Mouse (Mus musculus): ENCODE results near the gene Ick. TPM values are rescaled to one million over a fixed set of nuclear protein-coding genes. Genes with fewer than 3 reads are reported as not detected.

The Ick gene
- polyA plus RNA-seq, 1 experiment, result 18.2 TPM

DNA sequence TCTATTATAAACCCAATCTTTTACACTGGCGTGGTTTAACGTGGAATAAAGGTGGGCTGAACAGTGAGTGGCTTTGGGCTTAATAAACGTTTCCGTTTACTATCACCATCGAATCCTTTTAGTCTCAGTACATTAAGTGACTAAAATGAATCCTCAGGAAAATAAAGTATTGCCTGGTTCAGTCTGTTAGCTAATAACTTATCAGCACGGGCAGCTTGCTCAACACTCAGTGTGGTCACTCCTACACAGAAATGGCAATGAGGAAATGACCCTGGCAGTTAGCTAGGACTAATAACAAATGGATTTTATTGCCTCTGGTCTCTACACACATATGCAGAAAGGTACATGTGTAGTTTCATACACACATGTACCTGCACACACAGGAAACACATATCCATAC, 4.0 kb upstream of the Ick start:
- no peak for DNase-seq (ENCODE audit: low spot score)

- no peak for DNase-seq (ENCODE audit: low spot score)
Measured at GRCm38 (mm10) chr9:78105501-78105932, 3.5 kb upstream of the Ick start.

GRCm38 (mm10) chr9:78106821-78107220, 2.2 kb upstream of the Ick start:
- DNase-seq (ENCODE audit: low spot score), result no peak

- no peak for DNase-seq (ENCODE audit: low spot score)
Measured at GRCm38 (mm10) chr9:78107582-78107911, 1.4 kb upstream of the Ick start.

DNA sequence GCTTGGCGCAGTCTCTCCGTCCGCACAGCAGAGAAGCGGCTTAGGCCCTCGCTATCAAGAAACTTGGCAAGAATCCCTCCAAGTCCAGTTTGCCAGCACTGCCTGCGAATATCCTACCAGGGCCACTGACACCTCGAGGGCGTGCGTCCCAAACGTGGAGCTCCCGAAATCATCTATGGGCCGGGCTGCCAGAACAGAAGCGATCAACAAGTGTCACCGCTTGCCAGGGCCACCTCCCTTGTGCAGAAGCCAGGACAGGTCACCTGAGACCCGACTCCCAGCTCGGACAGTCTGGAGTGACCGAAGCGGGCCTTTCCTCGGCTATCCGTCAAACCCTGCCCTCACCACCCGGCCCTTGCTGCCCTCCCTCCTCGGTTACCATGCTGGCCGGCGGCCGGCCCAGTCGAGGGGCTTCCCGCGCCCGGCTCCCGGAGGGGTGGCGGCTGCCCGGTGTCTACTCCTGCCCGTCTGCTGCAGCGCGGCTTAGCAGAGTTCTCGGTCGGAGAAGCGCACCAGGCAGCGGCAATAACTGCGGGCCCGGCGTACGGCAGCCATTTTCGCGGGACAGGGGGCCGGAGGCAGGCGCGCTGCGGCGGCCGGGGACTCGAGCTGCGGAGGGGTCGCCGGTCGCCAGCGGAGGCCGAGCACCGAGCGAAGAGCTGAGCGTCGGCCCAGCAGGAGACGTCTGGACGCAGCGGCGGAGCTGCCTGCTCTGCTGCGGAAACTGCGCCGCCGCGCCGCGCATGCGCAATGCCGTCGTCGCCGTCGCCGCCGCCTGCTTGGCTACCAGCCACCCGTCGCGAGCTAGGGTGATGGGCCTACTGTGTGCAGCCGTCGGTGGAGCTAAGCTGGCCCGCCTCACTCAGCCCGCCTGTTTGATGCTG, 838 bp upstream of the Ick start:
- peak; percentile 75 for DNase-seq (ENCODE audit: low spot score)

DNA sequence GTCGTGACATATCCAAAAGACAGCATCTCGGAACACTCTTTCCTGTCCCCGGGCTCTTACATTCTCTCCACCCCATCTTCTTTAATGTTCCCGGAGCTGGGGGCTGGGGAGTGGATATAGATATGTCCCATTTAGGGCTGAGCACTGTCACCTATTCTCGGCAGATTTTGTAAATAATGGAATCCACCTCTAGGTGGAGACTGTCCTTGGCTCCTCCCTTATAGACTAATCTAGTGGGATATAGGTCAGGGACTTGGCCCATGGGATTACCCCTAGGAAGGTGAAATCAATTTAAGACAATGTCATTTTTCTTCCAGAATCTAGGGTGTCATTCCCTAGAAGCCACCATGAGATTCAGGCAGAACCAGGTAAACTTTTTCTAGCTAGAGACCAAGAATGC, 664 bp downstream of the Ick start:
- DNase-seq (ENCODE audit: low spot score), result no peak

GRCm38 (mm10) chr9:78111456-78111855, 2.5 kb downstream of the Ick start:
- no peak for DNase-seq (ENCODE audit: low spot score)

GRCm38 (mm10) chr9:78112770-78113537, 4.0 kb downstream of the Ick start:
- peak; percentile 84 for DNase-seq (ENCODE audit: low spot score)

DNA sequence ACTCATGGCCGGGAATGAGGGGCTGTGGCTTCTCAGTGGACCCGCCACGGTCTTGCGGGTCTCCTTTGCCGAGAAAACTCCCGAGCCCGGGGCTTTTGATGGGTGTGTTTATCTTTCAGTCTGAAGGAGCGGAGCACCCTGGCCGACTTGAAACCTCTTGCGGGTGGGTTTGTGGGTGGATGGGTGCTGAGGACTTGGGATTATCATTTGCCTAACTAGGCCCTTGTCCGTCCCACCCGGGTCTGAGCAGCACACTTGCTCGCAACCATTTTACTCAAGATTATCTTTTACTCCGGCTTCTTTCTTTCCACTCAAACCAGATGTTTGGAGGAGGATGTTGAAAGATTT, 4.5 kb downstream of the Ick start:
- no peak for DNase-seq (ENCODE audit: low spot score)

DNA sequence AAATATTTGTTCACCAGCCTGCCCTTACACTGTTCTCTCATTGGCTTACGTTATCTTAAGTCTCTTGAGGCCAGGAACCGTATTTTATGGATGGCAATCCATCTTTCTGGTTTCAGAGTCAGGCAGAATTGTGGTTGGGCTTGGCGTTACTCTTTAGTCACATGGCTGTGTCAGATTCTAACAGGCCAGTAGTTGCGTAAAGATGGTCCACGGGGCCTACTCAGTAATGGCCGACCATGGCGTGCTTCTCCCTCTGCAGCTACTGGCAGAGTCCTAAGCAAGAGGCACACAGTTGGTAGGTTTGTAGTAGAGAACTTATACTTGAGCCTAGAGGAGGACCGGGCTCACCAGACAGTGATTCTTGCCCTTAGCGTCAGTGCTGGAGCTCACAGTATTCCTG, 6.8 kb downstream of the Ick start:
- no peak for DNase-seq (ENCODE audit: low spot score)

DNA sequence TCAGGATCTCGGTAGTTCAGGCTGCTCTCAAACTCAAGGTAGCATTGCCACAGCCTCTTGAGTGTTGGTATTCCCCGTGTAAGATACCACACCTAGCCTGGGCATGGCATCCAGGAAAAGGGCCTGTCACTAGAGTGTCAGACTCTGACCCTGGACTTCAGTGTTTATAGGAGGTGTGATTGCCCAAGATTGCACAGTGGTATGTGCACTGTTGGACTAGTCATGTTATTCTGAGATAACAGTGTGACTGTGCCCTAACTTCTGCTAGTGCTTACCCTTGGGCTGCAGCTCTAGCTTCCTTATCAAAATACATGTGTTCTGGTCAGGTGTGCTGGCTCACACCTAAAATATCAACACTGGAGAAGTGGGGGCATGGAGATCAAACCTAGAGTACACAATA, 8.7 kb downstream of the Ick start:
- no peak for DNase-seq (ENCODE audit: low spot score)

- DNase-seq (ENCODE audit: low spot score), result no peak
Measured at GRCm38 (mm10) chr9:78121358-78121757, 12.4 kb downstream of the Ick start.

- DNase-seq (ENCODE audit: low spot score), result no peak
Measured at GRCm38 (mm10) chr9:78121985-78122384, 13.0 kb downstream of the Ick start.

DNA sequence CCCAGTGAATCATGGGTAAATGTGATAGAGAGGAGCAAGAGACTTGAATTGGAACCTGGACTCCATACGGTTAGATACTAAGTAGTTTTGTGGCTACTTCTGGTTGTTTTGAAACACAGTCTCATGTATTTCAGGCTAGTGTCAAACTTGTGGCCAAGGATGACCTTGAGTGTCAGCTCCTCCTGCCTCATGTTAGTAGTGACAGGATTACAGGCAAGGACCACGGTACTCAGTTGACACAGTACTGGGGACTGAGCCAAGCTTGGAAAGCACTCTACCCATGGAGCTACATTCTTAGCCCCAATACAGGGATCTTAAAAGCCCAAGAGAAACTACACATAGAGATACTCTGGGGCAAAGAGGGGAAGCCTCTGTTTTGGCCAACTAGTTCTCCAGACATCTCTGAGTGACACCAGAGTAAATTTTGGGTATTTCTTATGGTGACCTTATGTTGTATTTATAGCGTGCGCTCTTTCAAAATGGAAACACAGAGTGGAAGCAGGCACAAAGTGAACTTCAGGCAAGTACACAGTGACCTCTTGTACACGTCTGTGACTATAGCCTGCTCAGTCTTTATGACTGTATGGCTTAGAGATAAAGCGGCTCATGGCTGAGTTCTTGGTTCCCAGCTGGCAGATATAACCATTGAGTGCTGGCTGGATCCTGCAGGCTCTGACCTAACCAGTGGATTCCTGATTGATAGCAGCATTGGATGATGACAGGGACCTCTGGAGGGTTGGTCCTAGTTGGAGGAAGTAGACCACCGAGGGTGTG, 14.1 kb downstream of the Ick start:
- DNase-seq (ENCODE audit: low spot score), result no peak

- no peak for DNase-seq (ENCODE audit: low spot score)
Measured at GRCm38 (mm10) chr9:78124297-78124696, 15.3 kb downstream of the Ick start.

GRCm38 (mm10) chr9:78126007-78126406, 17.0 kb downstream of the Ick start:
- DNase-seq (ENCODE audit: low spot score), result no peak

DNA sequence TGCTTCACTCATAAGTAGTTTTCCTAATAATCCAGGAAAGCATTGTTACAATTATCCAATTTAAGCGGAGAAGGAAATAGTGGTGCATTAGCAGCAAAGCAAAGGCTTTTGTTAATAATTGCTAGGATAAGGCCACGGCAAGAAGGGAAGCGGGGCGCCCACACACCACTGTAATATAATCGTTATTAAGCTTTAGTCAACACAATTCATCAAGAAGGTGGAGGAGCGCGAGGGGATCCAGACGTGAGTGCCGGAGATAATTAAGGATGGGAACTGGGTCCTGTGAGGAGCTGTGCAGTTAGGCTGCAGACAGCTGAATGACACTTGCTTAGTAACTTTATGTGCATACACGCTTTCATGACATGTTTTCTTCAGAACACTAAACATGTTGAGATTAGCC, 17.7 kb downstream of the Ick start:
- DNase-seq (ENCODE audit: low spot score), result no peak

GRCm38 (mm10) chr9:78135658-78136057, 26.7 kb downstream of the Ick start:
- no peak for DNase-seq (ENCODE audit: low spot score)

DNA sequence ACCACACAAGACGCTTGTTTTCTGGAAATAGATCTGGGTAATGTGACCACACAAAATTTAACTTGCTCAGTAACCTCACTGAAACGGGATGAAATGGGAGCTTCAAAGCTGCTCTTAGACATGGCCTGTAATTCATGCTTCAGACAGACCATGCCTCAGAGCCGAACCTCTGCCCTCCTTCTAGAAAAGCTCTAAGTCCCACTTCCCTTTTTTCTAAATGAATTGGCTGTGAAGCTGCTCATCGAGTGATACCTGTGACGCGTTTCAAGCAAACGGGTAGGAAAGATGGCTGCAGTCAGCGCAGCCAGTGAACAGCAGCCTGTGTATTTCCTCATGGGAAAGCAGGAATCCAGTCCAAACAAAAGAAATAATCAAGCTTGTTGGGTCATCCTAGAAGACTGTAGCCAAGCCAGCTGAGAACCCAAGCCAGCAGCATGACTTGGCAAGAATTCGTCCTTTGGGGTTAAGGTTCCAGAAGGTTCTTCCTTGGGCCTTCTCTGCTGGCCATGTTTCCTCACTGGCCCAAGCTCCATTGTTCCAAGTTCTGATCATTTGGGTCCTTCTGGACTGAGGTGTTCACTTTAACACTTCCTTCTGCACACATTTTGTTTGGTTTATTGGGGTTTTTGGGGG, 29.2 kb downstream of the Ick start:
- DNase-seq (ENCODE audit: low spot score), result no peak

DNA sequence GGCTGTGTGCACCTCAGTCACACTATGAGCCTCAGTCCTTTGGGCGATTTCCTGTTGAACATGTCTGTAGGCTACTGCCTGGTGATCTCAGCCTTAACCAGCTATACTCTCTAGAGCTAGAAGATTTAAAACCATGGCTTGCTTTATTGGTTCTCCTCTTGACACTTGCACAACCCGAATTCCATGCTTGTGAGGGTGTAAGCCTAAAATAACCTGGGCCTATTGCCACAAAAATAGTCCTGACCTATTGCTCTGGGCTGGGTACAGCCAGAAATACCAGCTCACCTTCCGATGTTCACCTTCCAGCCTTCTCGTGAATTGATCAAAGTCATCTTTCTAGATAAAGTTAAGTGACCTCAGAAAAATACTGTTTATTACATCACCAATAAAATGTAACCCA, 30.5 kb downstream of the Ick start:
- no peak for DNase-seq (ENCODE audit: low spot score)

DNA sequence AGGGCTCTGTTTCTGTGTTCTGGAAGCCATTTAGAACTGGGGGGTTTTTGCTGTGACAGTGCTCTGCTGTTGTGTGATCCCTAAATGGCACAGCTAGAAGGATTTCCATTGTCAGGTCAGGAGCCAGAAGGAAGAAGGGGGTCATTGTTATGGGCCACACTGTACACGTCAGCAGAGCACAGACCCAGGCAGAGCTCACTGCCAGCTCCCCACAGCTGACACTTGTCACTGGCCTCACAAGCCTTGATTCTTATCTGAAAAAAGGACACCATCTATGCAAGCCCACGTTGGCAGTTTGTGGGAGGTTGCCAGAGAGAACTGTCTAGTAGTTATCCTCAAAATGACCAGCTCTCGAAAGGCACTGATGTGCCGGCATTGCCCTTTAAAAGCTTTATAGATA, 37.1 kb downstream of the Ick start:
- DNase-seq (ENCODE audit: low spot score), result no peak

DNA sequence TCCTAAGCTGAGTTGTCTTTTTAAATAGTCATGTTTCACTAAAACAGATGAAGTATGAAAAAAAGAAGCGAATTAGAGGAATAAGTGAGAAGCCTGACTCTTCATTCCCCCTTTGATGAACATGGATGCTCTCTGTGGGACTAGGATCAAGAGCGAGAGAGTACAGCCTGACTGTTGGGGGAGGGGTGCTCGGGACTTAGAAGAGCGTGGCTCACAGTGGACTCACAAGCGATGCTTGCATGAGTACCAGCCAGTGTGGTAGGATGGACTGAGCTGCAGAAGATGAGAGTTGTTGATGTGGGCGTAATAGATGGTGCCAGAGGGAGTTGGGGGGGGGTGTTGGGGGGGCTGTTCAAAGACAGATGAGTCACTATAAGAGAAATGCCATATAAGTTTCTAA, 37.6 kb downstream of the Ick start:
- DNase-seq (ENCODE audit: low spot score), result no peak

Data from urinary bladder, adult 2 months (tissue).